Mouse (Mus musculus): Measurements from ENCODE around the gene Lsm5. TPM values are rescaled to one million over a fixed set of nuclear protein-coding genes. Genes with fewer than 3 reads are reported as not detected.

Lsm5 gene
- polyA plus RNA-seq, 1 experiment from 2014 or later = 70.2 TPM

DNA sequence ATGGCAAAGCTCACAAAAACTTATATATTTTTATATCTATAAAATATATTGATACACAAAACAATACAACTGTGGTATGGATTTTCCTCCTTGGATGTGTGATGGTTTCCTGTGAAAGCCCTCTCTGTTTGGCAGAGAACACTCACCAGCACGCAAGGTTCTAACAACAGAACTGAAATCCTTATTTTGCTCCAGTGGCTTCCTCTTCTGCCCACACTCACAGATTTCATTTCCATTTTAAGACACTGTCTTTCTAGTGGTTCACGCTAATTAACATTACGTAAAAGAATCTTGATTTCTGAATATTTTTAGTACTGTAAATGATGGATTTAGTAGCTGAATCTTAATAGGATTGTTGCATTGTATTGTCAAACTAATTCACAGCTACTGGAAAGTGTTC is 16.3 kb downstream of the Lsm5 start:
- no peaks in the 10 kb centered on the region for H3K36me3 ChIP-seq
- no peaks in the 10 kb centered on the region for H3K9me3 ChIP-seq
- no peaks in the 10 kb centered on the region for H3K4me1 ChIP-seq
- 86% methylated on average over 3 of the region's 3 CpGs for WGBS
- ATAC-seq (ENCODE audit: extremely low read depth, insufficient number of reproducible peaks, low FRiP score, low TSS enrichment) = no peak
- H3K27ac ChIP-seq (replicated peaks) = no peak overlapping the region
- no peak overlapping the region for H3K9ac ChIP-seq
- H3K27me3 ChIP-seq (replicated peaks) = no peaks in the 10 kb centered on the region
- H3K4me3 ChIP-seq = no peak overlapping the region
- no peak overlapping the region for H3K4me2 ChIP-seq

DNA sequence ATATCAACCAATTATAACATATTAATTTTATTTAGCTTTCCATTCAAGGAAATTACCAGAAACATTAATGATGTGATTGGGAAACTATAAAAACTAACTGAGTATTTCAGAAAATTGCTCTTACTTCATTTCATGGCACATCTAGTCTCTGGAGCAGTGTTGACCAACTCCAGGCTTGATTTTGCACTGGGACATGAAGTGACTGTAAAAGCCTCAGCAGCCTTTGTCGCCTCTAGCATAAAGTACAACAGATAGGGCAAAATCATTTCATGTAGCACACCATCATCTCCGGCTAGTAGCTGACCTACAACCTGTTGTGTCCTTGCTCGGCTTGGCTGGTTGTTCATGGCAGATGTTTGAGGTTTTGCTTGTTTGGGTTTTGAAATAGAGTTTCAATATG is 40.1 kb downstream of the Lsm5 start:
- H3K27ac ChIP-seq (replicated peaks) = no peak overlapping the region
- no peaks in the 10 kb centered on the region for H3K9me3 ChIP-seq
- no peaks in the 10 kb centered on the region for H3K36me3 ChIP-seq
- H3K4me2 ChIP-seq = no peak overlapping the region
- no peak overlapping the region for H3K4me3 ChIP-seq
- no peak for ATAC-seq (ENCODE audit: extremely low read depth, insufficient number of reproducible peaks, low FRiP score, low TSS enrichment)
- H3K4me1 ChIP-seq = no peaks in the 10 kb centered on the region
- H3K27me3 ChIP-seq (replicated peaks) = no peaks in the 10 kb centered on the region
- H3K9ac ChIP-seq = no peak overlapping the region
- 78% methylated on average over 3 of the region's 3 CpGs for WGBS

- no peak for ATAC-seq (ENCODE audit: extremely low read depth, insufficient number of reproducible peaks, low FRiP score, low TSS enrichment)
- WGBS = 64% methylated on average over 8 of the region's 8 CpGs
- Histone ChIP-seq H3K4me1 (peaks cover 9% of the 10 kb centered on the region), H3K36me3 (no peaks in the 10 kb centered on the region), H3K4me2 (no peak overlapping the region), H3K27me3 (replicated peaks) (peaks cover 29% of the 10 kb centered on the region), H3K9me3 (no peaks in the 10 kb centered on the region), H3K4me3 (no peak overlapping the region), H3K9ac (no peak overlapping the region), H3K27ac (replicated peaks) (no peak overlapping the region)
Observed at GRCm38 (mm10) chr6:56655393-56655792, 49.1 kb downstream of the Lsm5 start.

DNA sequence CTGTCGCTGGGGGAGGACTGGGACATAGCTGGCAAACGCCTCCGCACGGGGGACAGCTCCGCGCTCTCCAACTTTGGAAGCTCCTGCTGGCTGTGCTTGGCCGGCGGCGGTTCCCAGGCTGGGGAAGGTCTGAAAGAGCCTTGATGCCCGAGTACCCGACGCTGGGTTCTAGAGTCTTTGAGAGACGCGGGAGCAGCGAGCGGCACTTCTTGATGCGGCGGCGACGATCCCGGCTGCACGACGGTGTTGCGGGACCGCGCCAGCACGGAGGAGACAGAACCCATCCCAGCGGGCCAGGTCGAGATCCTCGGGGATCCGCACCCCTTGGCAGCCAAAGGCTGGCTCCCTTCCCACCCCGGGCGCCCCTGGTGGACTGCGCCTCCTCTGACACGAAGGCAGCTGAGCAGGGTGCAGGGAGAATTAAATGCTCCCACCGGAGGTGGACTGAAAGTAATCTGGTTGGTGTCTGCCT is 52.4 kb downstream of the Lsm5 start:
- Histone ChIP-seq H3K27ac (replicated peaks) (no peak overlapping the region), H3K9me3 (no peaks in the 10 kb centered on the region), H3K36me3 (no peaks in the 10 kb centered on the region), H3K4me1 (peaks cover 9% of the 10 kb centered on the region), H3K9ac (peak overlapping the region; percentile 69), H3K4me3 (peak overlapping the region; percentile 58), H3K4me2 (peak overlapping the region; percentile 96), H3K27me3 (replicated peaks) (peaks cover 29% of the 10 kb centered on the region)
- ATAC-seq (ENCODE audit: extremely low read depth, insufficient number of reproducible peaks, low FRiP score, low TSS enrichment) = no peak
- WGBS = under 1% methylated on average over 36 of the region's 36 CpGs

Other genes starting within 250 kb of the Lsm5 start
- 3.1 and 3.5 TPM in 2 replicates for gene Pde1c, start 135.6 kb downstream of the Lsm5 start, polyA plus RNA-seq (2015; fragmentation: Nextera tagmentation; extraction: Ambion mirVana)
- gene Avl9, start 10.2 kb upstream of the Lsm5 start, polyA plus RNA-seq (2015; fragmentation: Nextera tagmentation; extraction: Ambion mirVana) = 5.8 TPM in 2 replicates
- gene Kbtbd2, start 93.1 kb upstream of the Lsm5 start, polyA plus RNA-seq (2015; fragmentation: Nextera tagmentation; extraction: Ambion mirVana) = 28.5 and 29.5 TPM in 2 replicates
- gene Fkbp9, start 127.3 kb upstream of the Lsm5 start, polyA plus RNA-seq (2015; fragmentation: Nextera tagmentation; extraction: Ambion mirVana) = 131 and 139 TPM in 2 replicates
- 65.9 and 68.6 TPM in 2 replicates for gene Nt5c3, start 219.2 kb upstream of the Lsm5 start, polyA plus RNA-seq (2015; fragmentation: Nextera tagmentation; extraction: Ambion mirVana)
- 0.06 and 0.09 TPM in 2 replicates for gene Vmn1r4, start 219.3 kb upstream of the Lsm5 start, polyA plus RNA-seq (2015; fragmentation: Nextera tagmentation; extraction: Ambion mirVana)